Mouse (Mus musculus): Measurements from ENCODE around the gene Tnpo3. TPM values are rescaled to one million over a fixed set of nuclear protein-coding genes. Genes with fewer than 3 reads are reported as not detected.

The Tnpo3 gene
- polyA plus RNA-seq, 1 experiment from 2014 or later = 111 TPM

GRCm38 (mm10) chr6:29535316-29535715 lies 74.4 kb downstream of the Tnpo3 start:
- H3K4me3 ChIP-seq = no peak overlapping the region
- ATAC-seq (replicated peaks) = no peak
- WGBS = 63% methylated on average over 6 of the region's 6 CpGs
- no peaks in the 10 kb centered on the region for H3K9me3 ChIP-seq
- H3K4me2 ChIP-seq (replicated peaks) = no peak overlapping the region
- H3K36me3 ChIP-seq = peaks cover 3% of the 10 kb centered on the region; the same call in 1 of the 2 replicates
- no peaks in the 10 kb centered on the region for H3K4me1 ChIP-seq
- no peak overlapping the region for H3K9ac ChIP-seq (replicated peaks)
- no peak overlapping the region for H3K27ac ChIP-seq (replicated peaks)
- H3K27me3 ChIP-seq = peaks cover 1% of the 10 kb centered on the region; the same call in 1 of the 2 replicates

- Histone ChIP-seq H3K4me2 (replicated peaks) (no peak overlapping the region), H3K9ac (replicated peaks) (no peak overlapping the region), H3K4me1 (peaks cover 17% of the 10 kb centered on the region), H3K36me3 (no peaks in the 10 kb centered on the region), H3K27ac (replicated peaks) (no peak overlapping the region), H3K4me3 (no peak overlapping the region), H3K9me3 (no peaks in the 10 kb centered on the region), H3K27me3 (peaks cover 39% of the 10 kb centered on the region; the same call in 1 of the 2 replicates)
- ATAC-seq (replicated peaks) = no peak
- 64% methylated on average over 4 of the region's 4 CpGs for WGBS
These were observed 79.6 kb downstream of the Tnpo3 start for GRCm38 (mm10) chr6:29530050-29530449.

GRCm38 (mm10) chr6:29529444-29529820 lies 80.3 kb downstream of the Tnpo3 start:
- H3K9me3 ChIP-seq = no peaks in the 10 kb centered on the region
- H3K4me2 ChIP-seq (replicated peaks) = no peak overlapping the region
- H3K9ac ChIP-seq (replicated peaks) = no peak overlapping the region
- no peak for ATAC-seq (replicated peaks)
- H3K27me3 ChIP-seq = peaks cover 39% of the 10 kb centered on the region; the same call in 1 of the 2 replicates
- no peaks in the 10 kb centered on the region for H3K36me3 ChIP-seq
- H3K27ac ChIP-seq (replicated peaks) = no peak overlapping the region
- WGBS = 37% methylated on average over 2 of the region's 2 CpGs
- no peak overlapping the region for H3K4me3 ChIP-seq
- H3K4me1 ChIP-seq = peaks cover 17% of the 10 kb centered on the region

GRCm38 (mm10) chr6:29528561-29529443 lies 80.9 kb downstream of the Tnpo3 start:
- H3K27me3 ChIP-seq = peaks cover 39% of the 10 kb centered on the region; the same call in 1 of the 2 replicates
- WGBS = 30% methylated on average over 13 of the region's 13 CpGs
- ATAC-seq (replicated peaks) = no peak

GRCm38 (mm10) chr6:29528165-29528505 lies 81.6 kb downstream of the Tnpo3 start:
- Histone ChIP-seq H3K9ac (replicated peaks) (no peak overlapping the region), H3K27ac (replicated peaks) (no peak overlapping the region), H3K9me3 (no peaks in the 10 kb centered on the region), H3K4me1 (peaks cover 17% of the 10 kb centered on the region), H3K27me3 (peaks cover 39% of the 10 kb centered on the region; the same call in 1 of the 2 replicates), H3K36me3 (no peaks in the 10 kb centered on the region), H3K4me3 (0 out of 2 replicates have a peak overlapping the region, but pooled peaks have one; percentile 6), H3K4me2 (replicated peaks) (no peak overlapping the region)
- ATAC-seq (replicated peaks) = no peak
- WGBS = 16% methylated on average over 8 of the region's 8 CpGs

More at GRCm38 (mm10) chr6:29528561-29529443, 80.9 kb downstream of the Tnpo3 start:
- H3K4me2 ChIP-seq (replicated peaks) = no peak overlapping the region
- no peaks in the 10 kb centered on the region for H3K9me3 ChIP-seq
- H3K4me1 ChIP-seq = peaks cover 17% of the 10 kb centered on the region
- no peak overlapping the region for H3K27ac ChIP-seq (replicated peaks)
- H3K36me3 ChIP-seq = no peaks in the 10 kb centered on the region
- no peak overlapping the region for H3K4me3 ChIP-seq
- no peak overlapping the region for H3K9ac ChIP-seq (replicated peaks)

GRCm38 (mm10) chr6:29527361-29528164 lies 82.1 kb downstream of the Tnpo3 start:
- peaks cover 17% of the 10 kb centered on the region for H3K4me1 ChIP-seq
- no peak overlapping the region for H3K27ac ChIP-seq (replicated peaks)
- H3K27me3 ChIP-seq = peaks cover 39% of the 10 kb centered on the region; the same call in 1 of the 2 replicates
- no peaks in the 10 kb centered on the region for H3K9me3 ChIP-seq
- 4% methylated on average over 34 of the region's 34 CpGs for WGBS
- peak overlapping the region; percentile 97 for H3K4me2 ChIP-seq (replicated peaks)
- ATAC-seq (replicated peaks) = no peak
- H3K9ac ChIP-seq (replicated peaks) = no peak overlapping the region
- H3K36me3 ChIP-seq = no peaks in the 10 kb centered on the region
- H3K4me3 ChIP-seq = peak overlapping the region; percentile 52

GRCm38 (mm10) chr6:29526281-29527251 lies 83.1 kb downstream of the Tnpo3 start, which contains the start of gene Irf5:
TSS of gene Irf5 (plus strand) at chr6:29526625.
- peak within 1 kb of the TSS; percentile 52 for H3K4me3 ChIP-seq
- peaks cover 39% of the 10 kb centered on the region; the same call in 1 of the 2 replicates for H3K27me3 ChIP-seq
- no peak within 1 kb of the TSS for H3K27ac ChIP-seq (replicated peaks)
- H3K36me3 ChIP-seq = no peaks in the 10 kb centered on the region
- peak within 1 kb of the TSS; percentile 97 for H3K4me2 ChIP-seq (replicated peaks)
- H3K9me3 ChIP-seq = no peaks in the 10 kb centered on the region
- H3K9ac ChIP-seq (replicated peaks) = peak within 1 kb of the TSS; percentile 46
- peaks cover 17% of the 10 kb centered on the region for H3K4me1 ChIP-seq
- ATAC-seq (replicated peaks) = peak; percentile 46
- WGBS = under 1% methylated on average over 70 of the region's 96 CpGs

GRCm38 (mm10) chr6:29525256-29525655 lies 84.4 kb downstream of the Tnpo3 start:
- H3K27me3 ChIP-seq = peaks cover 37% of the 10 kb centered on the region; the same call in 1 of the 2 replicates
- no peaks in the 10 kb centered on the region for H3K9me3 ChIP-seq
- H3K9ac ChIP-seq (replicated peaks) = no peak overlapping the region
- H3K27ac ChIP-seq (replicated peaks) = no peak overlapping the region
- no peak for ATAC-seq (replicated peaks)
- H3K4me3 ChIP-seq = no peak overlapping the region
- no peaks in the 10 kb centered on the region for H3K36me3 ChIP-seq
- WGBS = 67% methylated on average over 6 of the region's 6 CpGs
- peaks cover 17% of the 10 kb centered on the region for H3K4me1 ChIP-seq
- no peak overlapping the region for H3K4me2 ChIP-seq (replicated peaks)

GRCm38 (mm10) chr6:29524034-29524489 lies 85.6 kb downstream of the Tnpo3 start:
- ATAC-seq (replicated peaks) = no peak
- whole genome bisulfite sequencing = 76% methylated on average over 6 of the region's 6 CpGs

GRCm38 (mm10) chr6:29523301-29524033 lies 86.2 kb downstream of the Tnpo3 start:
- Histone ChIP-seq H3K36me3 (no peaks in the 10 kb centered on the region), H3K4me2 (replicated peaks) (no peak overlapping the region), H3K4me3 (no peak overlapping the region), H3K4me1 (peaks cover 17% of the 10 kb centered on the region), H3K9ac (replicated peaks) (no peak overlapping the region), H3K27ac (replicated peaks) (no peak overlapping the region), H3K27me3 (peaks cover 21% of the 10 kb centered on the region; the same call in 1 of the 2 replicates), H3K9me3 (no peaks in the 10 kb centered on the region)
- no peak for ATAC-seq (replicated peaks)
- WGBS = 81% methylated on average over 12 of the region's 12 CpGs

More at GRCm38 (mm10) chr6:29524034-29524489, 85.6 kb downstream of the Tnpo3 start:
- no peaks in the 10 kb centered on the region for H3K9me3 ChIP-seq
- H3K27me3 ChIP-seq = peaks cover 25% of the 10 kb centered on the region; the same call in 1 of the 2 replicates
- H3K4me1 ChIP-seq = peaks cover 17% of the 10 kb centered on the region
- no peak overlapping the region for H3K9ac ChIP-seq (replicated peaks)
- no peak overlapping the region for H3K27ac ChIP-seq (replicated peaks)
- H3K4me2 ChIP-seq (replicated peaks) = no peak overlapping the region
- H3K4me3 ChIP-seq = no peak overlapping the region
- no peaks in the 10 kb centered on the region for H3K36me3 ChIP-seq

Data from forebrain, embryonic 15.5 days (tissue).